Mouse (Mus musculus): Measurements from ENCODE around the gene Thoc5. TPM values are rescaled to one million over a fixed set of nuclear protein-coding genes. Genes with fewer than 3 reads are reported as not detected.

The Thoc5 gene
- polyA plus RNA-seq (2012; rRNA removed) (32.0 and 39.0 TPM in 2 replicates), polyA plus RNA-seq (2014; fragmentation: Nextera tagmentation; extraction: Ambion mirVana) (34.0 and 36.5 TPM in 2 replicates)

DNA sequence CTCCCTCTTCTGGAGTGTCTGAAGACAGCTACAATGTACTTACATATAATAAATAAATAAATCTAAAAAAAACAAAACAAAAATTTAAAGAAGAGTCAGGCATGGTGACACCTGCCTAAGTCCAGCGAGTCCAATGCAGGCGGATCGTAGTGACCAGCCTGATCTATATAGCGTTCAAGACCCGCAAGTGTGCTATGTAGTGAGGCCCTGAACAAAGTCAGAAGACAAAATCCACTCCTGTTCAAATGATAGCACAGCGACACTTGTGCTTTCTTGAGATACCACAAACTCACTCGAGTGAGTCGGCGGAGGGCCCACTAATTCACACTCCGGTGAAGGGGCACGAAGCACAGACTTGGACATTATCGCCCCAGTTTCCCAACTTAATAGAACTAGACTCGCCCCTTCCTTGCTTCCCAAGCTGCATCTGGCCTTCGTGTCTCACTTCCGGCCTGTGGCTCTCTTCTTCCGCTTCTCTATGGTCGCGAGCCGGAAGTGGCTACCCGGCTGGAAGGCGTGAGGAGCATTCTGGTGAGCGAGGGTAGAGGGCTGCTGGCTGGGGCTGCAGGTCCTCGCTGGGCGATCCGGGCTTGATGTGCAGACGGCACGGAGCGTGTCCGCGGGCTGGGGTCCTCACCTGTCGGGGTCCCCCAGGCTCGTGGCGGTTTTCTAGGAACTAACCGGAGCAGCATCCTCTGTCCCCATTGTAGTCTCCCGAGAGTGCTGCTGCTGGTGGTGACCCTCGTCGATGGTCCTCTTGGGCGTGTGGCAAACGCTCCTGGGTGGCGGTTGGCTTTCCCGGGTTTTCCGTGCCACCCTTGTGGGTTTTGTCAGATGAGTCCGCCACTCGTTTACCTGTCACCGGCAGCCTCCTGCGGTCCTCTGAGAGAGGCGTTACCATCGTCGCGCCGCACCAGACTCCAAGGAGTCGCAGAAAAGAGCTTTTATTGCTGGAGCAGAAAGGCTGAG lies at the start of gene Thoc5:
Gene Thoc5 (plus strand): TSS at position 473 of the 969 bp plus-strand sequence.
- WGBS: 4% methylated on average over 49 of the region's 52 CpGs
- no peaks in the 10 kb centered on the region for H3K9me3 ChIP-seq (ENCODE audit: control insufficient read depth, low read length)
- peaks cover 5% of the 10 kb centered on the region for H3K4me1 ChIP-seq (ENCODE audit: control insufficient read depth, insufficient read depth, low read length)
- peak; percentile 79 for DNase-seq (ENCODE audit: low spot score)
- peak within 1 kb of the TSS; percentile 79 for H3K4me3 ChIP-seq (replicated peaks; ENCODE audit: low read length)
- H3K27me3 ChIP-seq (ENCODE audit: control insufficient read depth, insufficient read depth, low read length): no peaks in the 10 kb centered on the region
- H3K9ac ChIP-seq (ENCODE audit: low read depth, low read length, severe bottlenecking): peak within 1 kb of the TSS; percentile 73
- peaks cover 35% of the 10 kb centered on the region for H3K36me3 ChIP-seq (ENCODE audit: control insufficient read depth, insufficient read depth, low read length)
- H3K27ac ChIP-seq (replicated peaks; ENCODE audit: low read depth, low read length): peak within 1 kb of the TSS; percentile 45; the same call in 1 of the 2 replicates
- TF ChIP-seq POLR2A (IDR thresholded peaks at IDR 0.05; ENCODE audit: borderline replicate concordance, extremely low read depth, insufficient read depth, insufficient read length): peak; percentile 69; the same call in 1 of the 2 replicates
- ATAC-seq (ENCODE audit: low FRiP score, low read depth): peak; percentile 91
- H3K4me2 ChIP-seq (replicated peaks; ENCODE audit: low read depth, low read length, severe bottlenecking): peak within 1 kb of the TSS; percentile 85

DNA sequence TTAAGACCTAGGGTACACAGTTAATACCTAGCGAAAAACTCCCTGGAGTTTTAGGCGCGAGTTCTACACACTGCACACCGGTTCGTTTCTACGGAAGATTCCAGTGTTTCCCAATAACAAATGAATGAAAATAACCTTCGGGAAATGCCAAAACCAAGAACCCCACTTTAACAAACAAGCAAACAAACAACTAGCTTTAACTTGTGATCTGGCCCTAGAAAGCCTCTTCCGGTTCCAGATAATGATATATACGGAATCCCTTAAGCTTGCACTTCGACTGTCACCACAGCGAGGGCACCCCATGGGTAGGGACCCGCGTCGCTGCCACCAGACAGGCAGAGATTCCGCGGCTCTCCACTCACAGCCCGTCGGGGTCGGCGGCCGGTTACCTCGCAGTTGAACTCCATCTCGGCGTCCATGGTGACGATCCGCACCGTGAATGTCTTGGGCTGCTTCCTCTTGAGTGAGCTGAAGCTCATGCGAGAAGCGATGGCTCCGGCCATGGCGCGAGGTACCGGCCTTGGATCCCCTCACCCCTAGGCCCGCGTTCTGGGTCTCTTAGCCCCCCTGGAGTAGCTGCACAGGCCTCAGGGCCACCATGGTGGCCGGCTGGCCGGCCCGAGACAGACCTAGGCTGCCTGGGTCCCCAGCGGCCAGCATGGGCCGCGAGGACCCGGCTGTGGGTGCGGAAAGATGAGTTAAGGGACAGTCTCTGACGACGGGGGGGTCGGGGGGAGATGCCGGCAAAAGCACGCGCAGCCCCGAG lies 46.5 kb upstream of the Thoc5 start:
- no peak for ATAC-seq (ENCODE audit: low FRiP score, low read depth)
- Histone ChIP-seq H3K27me3 (ENCODE audit: control insufficient read depth, insufficient read depth, low read length) (no peaks in the 10 kb centered on the region), H3K4me1 (ENCODE audit: control insufficient read depth, insufficient read depth, low read length) (peaks cover 17% of the 10 kb centered on the region), H3K4me2 (replicated peaks; ENCODE audit: low read depth, low read length, severe bottlenecking) (peak overlapping the region; percentile 72), H3K9me3 (ENCODE audit: control insufficient read depth, low read length) (no peaks in the 10 kb centered on the region), H3K9ac (ENCODE audit: low read depth, low read length, severe bottlenecking) (peak overlapping the region; percentile 92), H3K27ac (replicated peaks; ENCODE audit: low read depth, low read length) (peak overlapping the region; percentile 73), H3K4me3 (replicated peaks; ENCODE audit: low read length) (peak overlapping the region; percentile 78), H3K36me3 (ENCODE audit: control insufficient read depth, insufficient read depth, low read length) (0 out of 2 replicates have a peak, but pooled peaks cover 4% of the 10 kb centered on the region)
- WGBS: 1% methylated on average over 49 of the region's 50 CpGs
- no peak for DNase-seq (ENCODE audit: low spot score)
- no peak for TF ChIP-seq POLR2A (IDR thresholded peaks at IDR 0.05; ENCODE audit: borderline replicate concordance, extremely low read depth, insufficient read depth, insufficient read length)

DNA sequence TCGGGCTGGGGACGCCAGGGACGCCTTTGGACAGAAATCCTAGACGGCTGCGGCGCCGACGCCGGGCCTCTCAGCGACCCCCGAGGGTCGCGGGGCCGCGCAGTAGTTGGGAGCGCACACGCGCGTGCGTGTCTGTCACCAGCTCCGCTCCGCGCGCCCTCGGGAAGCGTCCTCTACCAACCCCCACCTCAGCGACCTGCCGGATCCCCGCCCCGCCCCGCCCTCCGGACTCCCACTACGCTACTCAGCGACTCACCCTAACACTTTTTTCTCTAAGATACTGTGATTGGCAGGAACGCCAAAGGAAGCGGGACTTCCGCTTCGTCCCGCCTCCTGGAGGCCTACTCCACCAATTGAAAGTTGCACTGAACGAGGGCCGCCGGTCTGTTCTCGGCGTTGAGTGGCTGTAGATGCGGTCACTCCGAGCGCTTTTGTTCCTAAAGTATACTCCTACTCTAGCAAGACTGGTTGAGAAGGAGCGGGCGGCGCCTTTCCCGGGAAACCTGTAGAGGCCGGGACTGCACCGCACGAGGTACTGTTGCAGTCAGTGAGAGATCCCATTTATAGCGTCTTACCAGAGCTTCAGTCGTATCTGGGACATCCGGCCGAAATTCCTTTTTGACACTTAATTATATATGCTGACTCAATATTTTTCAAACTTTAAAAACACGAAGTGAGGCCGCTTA lies 45.7 kb upstream of the Thoc5 start, which contains the start of gene Nf2:
Gene Nf2 (minus strand): TSS at position 279 of the 686 bp plus-strand sequence.
- Histone ChIP-seq H3K36me3 (ENCODE audit: control insufficient read depth, insufficient read depth, low read length) (0 out of 2 replicates have a peak, but pooled peaks cover 4% of the 10 kb centered on the region), H3K4me3 (replicated peaks; ENCODE audit: low read length) (peak within 1 kb of the TSS; percentile 78), H3K4me2 (replicated peaks; ENCODE audit: low read depth, low read length, severe bottlenecking) (peak within 1 kb of the TSS; percentile 72), H3K9me3 (ENCODE audit: control insufficient read depth, low read length) (no peaks in the 10 kb centered on the region), H3K27me3 (ENCODE audit: control insufficient read depth, insufficient read depth, low read length) (no peaks in the 10 kb centered on the region), H3K4me1 (ENCODE audit: control insufficient read depth, insufficient read depth, low read length) (peaks cover 17% of the 10 kb centered on the region), H3K9ac (ENCODE audit: low read depth, low read length, severe bottlenecking) (peak within 1 kb of the TSS; percentile 92), H3K27ac (replicated peaks; ENCODE audit: low read depth, low read length) (peak within 1 kb of the TSS; percentile 73)
- peak; percentile 84; the same call in 1 of the 2 replicates for TF ChIP-seq POLR2A (IDR thresholded peaks at IDR 0.05; ENCODE audit: borderline replicate concordance, extremely low read depth, insufficient read depth, insufficient read length)
- DNase-seq (ENCODE audit: low spot score) (peak; percentile 100), ATAC-seq (ENCODE audit: low FRiP score, low read depth) (peak; percentile 100)
- WGBS: under 1% methylated on average over 56 of the region's 60 CpGs

DNA sequence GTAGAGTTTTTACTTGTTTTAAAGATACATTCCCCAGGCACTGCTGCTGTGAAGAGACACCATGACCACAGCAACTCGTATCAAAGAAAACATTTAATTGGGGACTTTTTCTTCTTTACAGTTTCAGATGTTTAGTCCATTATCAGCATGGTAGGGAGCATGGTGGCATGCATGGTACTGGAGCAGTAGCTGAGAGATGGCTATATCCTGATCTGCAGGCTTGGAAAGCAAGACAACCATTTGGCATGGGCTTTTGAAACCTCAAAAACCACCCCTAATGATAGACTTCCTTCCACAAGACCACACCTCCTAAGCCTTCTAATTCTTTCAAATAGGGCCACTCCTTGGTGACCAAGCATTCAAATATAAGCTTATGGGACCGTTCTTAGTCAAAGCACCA lies 44.7 kb upstream of the Thoc5 start:
- no peak for TF ChIP-seq POLR2A (IDR thresholded peaks at IDR 0.05; ENCODE audit: borderline replicate concordance, extremely low read depth, insufficient read depth, insufficient read length)
- Histone ChIP-seq H3K4me2 (replicated peaks; ENCODE audit: low read depth, low read length, severe bottlenecking) (0 out of 2 replicates have a peak overlapping the region, but pooled peaks have one; percentile 47), H3K27me3 (ENCODE audit: control insufficient read depth, insufficient read depth, low read length) (no peaks in the 10 kb centered on the region), H3K4me1 (ENCODE audit: control insufficient read depth, insufficient read depth, low read length) (peaks cover 19% of the 10 kb centered on the region), H3K9ac (ENCODE audit: low read depth, low read length, severe bottlenecking) (no peak overlapping the region), H3K4me3 (replicated peaks; ENCODE audit: low read length) (no peak overlapping the region; the same call in 1 of the 2 replicates), H3K27ac (replicated peaks; ENCODE audit: low read depth, low read length) (no peak overlapping the region), H3K9me3 (ENCODE audit: control insufficient read depth, low read length) (no peaks in the 10 kb centered on the region), H3K36me3 (ENCODE audit: control insufficient read depth, insufficient read depth, low read length) (0 out of 2 replicates have a peak, but pooled peaks cover 4% of the 10 kb centered on the region)
- no peak for ATAC-seq (ENCODE audit: low FRiP score, low read depth)
- WGBS: 92% methylated on average over 2 of the region's 2 CpGs
- no peak for DNase-seq (ENCODE audit: low spot score)
